Mouse (Mus musculus) testis, postnatal 14 days (tissue): Measurements from ENCODE around the gene Sbds.
A peak's percentile ranks its signal among the peaks of the same experiment; 100 is the strongest.

Source experiments
- DNase-seq: peaks from one replicate; pipeline ENCODE4 v3.0.0; 2021; ENCODE audit warnings: low spot score

Gene Sbds

DNA sequence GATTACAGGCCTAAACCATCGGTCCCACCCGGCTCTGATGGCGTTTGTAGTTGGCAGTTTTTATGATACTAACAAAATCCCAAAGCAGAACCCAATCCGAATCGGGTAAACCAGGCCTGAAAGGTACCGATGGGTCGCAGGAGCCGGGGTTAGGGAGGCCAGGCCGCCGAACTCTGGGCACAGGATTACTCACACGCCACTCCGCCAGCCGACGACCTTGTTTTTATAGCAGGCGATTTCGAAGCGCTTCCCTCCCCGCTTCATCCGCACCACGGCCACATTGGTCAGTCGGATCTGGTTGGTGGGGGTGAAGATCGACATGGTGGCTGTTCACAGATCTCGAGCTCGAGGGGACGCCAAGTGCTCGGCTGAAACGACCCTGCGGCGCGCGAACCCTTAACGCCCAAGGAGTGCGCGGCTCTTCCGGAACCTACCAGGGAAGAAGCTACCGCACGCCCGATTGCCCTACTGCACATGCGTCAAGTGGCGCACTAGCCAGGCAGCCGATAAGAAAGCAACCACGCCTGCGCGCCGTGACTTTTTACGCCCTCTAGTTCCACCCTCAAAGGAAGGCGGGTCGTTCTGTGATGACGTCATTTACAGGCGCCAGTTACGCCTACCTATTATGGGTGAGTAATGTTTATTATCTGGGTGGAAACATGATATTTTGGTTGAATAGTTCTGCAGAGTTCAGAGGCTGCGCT, at the start of gene Sbds, which contains the start of gene Tyw1:
Sbds (minus strand) TSS at position 514 of the 704 bp plus-strand sequence.
Tyw1 (plus strand) TSS at position 603 of the 704 bp plus-strand sequence.
- DNase-seq = peak; percentile 98

- no peak for DNase-seq
Observed at GRCm38 (mm10) chr5:130303611-130304010, 48.3 kb upstream of the Sbds start.

- no peak for DNase-seq
Observed at GRCm38 (mm10) chr5:130299526-130299925, 44.2 kb upstream of the Sbds start.

- DNase-seq = no peak
Observed at GRCm38 (mm10) chr5:130298831-130299460, 43.6 kb upstream of the Sbds start.

GRCm38 (mm10) chr5:130296071-130296470, 40.7 kb upstream of the Sbds start:
- no peak for DNase-seq

GRCm38 (mm10) chr5:130294598-130294997, 39.3 kb upstream of the Sbds start:
- DNase-seq = no peak

DNA sequence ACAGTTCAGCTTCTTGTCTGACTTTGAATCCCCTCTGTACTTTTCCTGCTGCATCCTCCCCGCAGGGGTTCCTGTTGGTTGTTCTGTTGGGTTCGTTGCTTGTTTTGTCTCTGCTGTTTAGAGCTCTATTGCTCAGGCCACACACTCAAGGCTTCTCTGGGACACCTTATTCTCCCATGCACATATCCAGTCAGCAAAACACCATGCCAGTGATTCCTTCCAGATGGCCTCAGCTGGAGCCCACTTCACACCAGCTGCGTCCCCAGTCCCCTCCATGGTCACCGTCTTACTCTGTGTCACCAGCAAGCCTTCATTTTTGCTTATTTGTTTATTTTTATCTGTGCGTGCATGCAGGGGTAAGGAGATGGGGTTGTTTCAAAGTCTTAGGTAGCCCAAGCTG, 38.6 kb upstream of the Sbds start:
- DNase-seq = no peak

GRCm38 (mm10) chr5:130292976-130293375, 37.6 kb upstream of the Sbds start:
- no peak for DNase-seq

GRCm38 (mm10) chr5:130290775-130291174, 35.4 kb upstream of the Sbds start:
- DNase-seq = no peak

- no peak for DNase-seq
Observed at GRCm38 (mm10) chr5:130290242-130290641, 34.9 kb upstream of the Sbds start.

GRCm38 (mm10) chr5:130288106-130288505, 32.8 kb upstream of the Sbds start:
- no peak for DNase-seq

GRCm38 (mm10) chr5:130283079-130283732, 27.9 kb upstream of the Sbds start:
- no peak for DNase-seq

GRCm38 (mm10) chr5:130278011-130278472, 22.7 kb upstream of the Sbds start:
- DNase-seq = no peak

- DNase-seq = no peak
Observed at GRCm38 (mm10) chr5:130275509-130275908, 20.2 kb upstream of the Sbds start.

- DNase-seq = no peak
Observed at GRCm38 (mm10) chr5:130273046-130273445, 17.7 kb upstream of the Sbds start.

GRCm38 (mm10) chr5:130272344-130272743, 17.0 kb upstream of the Sbds start:
- DNase-seq = no peak

GRCm38 (mm10) chr5:130268976-130269375, 13.6 kb upstream of the Sbds start:
- no peak for DNase-seq

- no peak for DNase-seq
Observed at GRCm38 (mm10) chr5:130267316-130267715, 12.0 kb upstream of the Sbds start.

GRCm38 (mm10) chr5:130266651-130267050, 11.3 kb upstream of the Sbds start:
- DNase-seq = no peak

DNA sequence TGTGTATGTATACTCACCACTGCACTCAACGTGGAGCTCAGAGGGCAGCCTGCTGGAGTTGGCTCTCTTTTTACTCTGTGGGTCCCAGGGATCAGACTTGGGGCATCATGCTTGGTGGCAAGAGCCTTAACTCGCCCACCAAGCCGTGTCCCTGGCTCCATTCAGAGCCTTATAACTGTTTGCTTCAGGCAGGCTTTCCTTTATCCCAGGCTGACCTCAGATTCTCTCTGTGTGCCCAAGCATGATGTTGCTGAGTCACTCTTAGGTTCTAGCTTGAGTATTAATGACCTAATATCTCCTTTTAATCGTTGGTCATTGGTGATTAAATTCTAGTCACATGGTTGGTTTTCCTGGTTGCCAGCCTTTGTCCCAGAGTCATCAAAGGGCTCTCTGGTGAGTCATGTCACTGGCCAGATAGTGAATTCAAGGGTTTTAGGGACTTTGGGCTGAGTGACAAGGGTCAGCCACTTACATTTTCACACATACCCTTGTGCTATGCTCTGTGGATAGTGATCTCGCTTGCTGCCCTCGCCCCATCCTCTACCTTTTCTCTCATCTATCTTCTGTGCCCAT, 9.2 kb upstream of the Sbds start:
- DNase-seq = no peak

DNA sequence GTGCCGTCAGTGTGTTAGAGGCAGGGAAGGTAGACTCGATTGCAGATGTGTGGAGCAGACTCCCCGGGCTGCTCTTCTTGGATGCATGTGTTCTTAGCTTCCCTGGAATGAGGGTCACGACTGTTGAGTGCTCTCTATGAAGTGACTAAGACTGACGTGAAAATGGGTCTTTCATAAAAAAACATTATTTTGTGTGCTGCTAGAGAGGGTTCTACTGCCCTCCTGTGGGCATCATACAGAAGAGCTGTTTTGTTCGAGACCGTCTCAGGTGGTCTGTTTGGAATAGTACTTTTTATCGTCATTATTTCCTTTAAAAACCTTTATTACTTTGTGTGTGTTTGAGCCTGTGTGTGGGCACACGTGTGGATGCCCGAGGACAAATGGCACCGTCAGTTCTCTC, 8.1 kb upstream of the Sbds start:
- DNase-seq = no peak

GRCm38 (mm10) chr5:130257303-130257702, 2.0 kb upstream of the Sbds start:
- DNase-seq = no peak
